Mouse (Mus musculus) cerebellum, postnatal 25 days (tissue): ENCODE measurements at regions not wholly inside any gene's neighbourhood (a gene's known extent, or its start where the extent isn't known, plus 50 kb on each side); places are given as distances from the start of the nearest gene placed in this dataset.

ENCODE experiments used
- DNase-seq, 2 experiments: peaks; one replicate each; pipeline ENCODE4 v3.0.0; 2021; ENCODE audit warnings: mixed read lengths in 2 of 2

DNA sequence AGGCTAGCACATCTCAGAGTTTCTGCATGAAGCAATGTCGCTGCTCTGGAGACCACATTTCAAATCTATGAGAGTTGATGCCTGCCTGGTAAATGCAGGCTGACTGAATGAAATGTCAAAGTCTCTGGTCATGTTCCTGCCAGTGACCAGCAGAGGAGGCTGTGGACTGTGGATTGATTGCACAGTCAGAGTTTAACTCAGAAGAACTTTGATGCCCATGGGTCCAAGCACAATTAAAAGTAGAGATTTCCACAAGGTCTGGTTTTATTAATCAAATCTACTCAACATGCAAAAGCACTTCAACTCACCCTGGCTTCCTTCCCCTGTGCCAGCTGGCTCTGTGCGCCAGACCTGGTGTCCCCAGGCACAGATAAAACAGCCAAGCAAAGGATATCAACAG is 81.3 kb downstream of the Hsd17b3 start:
- DNase-seq = peak in 1 of 2 experiments; percentile 24

DNA sequence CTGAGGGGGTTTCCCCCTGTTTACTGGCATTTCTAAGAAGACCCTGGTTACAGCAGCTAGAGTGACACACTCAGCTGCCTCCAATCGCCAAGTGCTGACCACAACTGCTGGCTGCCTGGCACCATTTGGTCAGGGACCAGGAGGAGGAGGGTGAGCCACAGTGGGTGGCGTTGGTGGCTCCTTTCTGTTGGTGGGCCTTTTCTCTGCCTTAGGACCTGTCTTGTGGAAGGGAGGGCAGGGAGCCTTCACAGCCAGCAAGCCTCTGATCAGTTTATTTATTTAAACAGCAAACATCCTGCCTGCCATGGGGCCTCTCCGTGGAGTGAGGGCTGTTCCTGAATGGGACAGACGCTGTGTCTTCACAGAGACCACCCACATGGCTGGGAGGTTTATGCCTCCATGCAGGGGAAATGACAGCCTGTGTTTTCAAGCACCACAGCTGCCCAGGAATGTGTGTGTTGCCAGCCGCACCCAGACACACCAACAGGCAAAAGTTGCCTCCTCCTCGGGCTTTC is 86.0 kb downstream of the Hsd17b3 start:
- DNase-seq = no peak

GRCm38 (mm10) chr13:64000303-64000702 is 88.7 kb downstream of the Hsd17b3 start:
- no peak for DNase-seq

- no peak for DNase-seq
Measured at GRCm38 (mm10) chr13:63998647-63999046, 90.4 kb downstream of the Hsd17b3 start.

DNA sequence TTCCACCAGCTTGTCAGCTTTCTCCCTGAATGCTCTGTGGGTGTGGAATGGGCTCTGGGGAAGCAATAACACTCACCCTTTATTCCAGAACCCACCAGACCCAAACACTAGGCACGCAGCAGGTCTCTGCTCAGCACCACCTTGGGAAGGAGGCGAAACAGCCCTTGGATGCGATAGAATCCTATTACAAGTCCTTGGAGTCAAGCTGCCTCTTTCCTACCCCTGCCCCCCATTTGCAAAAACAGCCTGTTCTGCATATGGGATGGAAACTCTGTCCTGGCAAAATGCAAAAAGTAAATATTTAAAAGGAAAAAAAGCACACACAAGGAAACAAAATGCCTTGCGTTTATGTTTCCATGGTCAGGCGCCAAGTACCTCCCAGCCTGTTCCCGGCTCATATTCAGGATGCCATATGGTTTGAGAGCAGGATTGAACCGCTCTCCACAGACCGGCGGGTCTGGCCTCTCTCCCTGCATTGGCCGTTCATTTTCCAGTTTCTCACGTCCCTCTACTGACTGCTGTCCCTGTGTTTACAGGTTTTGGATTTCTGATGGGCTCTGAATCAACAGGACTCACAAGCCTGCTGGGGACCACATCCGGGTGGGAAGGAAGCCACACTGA is 95.1 kb downstream of the Hsd17b3 start:
- DNase-seq = peak; percentile 38 to 52

DNA sequence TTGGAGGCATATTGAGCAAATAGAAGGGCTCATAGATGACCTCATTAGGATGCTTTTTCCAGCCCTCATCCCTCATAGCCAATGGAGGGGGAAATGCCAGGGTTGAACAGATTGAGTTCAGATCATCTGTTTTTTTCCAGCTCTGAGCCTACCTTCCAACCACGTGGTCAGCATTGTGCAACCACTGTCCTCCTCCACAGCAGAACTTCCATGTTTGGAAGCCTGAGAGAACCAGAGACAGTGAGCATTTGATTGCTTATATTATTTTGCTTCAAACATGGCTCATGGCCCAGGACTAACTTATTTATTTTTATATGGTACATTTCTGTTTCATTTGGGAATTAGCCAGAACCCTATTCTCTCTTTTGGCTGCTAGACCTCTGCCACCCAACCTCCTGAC is 96.0 kb downstream of the Hsd17b3 start:
- no peak for DNase-seq

DNA sequence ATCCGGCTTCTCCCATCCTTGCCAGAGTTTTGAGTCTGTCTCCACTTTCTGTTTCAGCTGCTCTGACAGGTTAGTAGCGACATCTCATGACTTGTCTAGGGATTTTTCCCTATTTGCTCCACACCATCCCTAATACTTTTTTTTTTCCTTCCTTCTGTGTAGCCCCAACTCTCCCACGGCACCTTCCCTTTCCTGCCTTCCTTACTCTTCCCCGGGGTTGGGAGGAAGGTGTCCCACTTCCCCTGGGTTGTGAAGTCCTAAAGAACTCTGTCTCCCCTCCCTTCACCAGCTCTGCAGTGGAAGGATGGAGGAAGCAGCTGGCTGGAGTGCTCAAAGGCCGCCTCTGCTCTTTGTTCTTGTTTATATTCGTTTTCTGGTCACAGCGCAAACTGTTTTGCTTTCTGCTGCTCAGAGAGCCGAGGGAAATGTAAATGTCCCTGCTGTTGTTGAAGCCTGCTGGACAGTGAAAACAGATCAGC is 98.5 kb downstream of the Hsd17b3 start:
- DNase-seq = peak in 1 of 2 experiments; percentile 18

DNA sequence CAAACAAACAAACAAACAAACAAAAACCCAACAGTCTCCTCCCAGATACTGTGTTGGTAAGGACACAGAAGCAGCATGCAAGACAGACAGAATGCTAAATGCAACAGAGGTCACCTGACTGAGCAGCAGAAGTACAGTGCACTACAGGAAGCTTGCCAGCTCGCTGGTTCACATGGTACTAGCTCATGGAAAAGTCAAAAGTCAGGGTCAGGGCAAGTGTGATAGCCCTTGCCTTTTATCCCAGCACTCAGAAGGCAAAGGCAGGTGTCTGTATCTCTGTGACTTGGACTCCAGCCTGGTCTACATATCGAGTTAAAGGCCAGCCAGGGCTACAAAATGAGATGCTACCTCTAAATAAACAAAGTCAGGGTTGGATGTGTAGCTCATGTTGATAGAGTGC is 99.3 kb downstream of the Hsd17b3 start:
- no peak for DNase-seq

- no peak for DNase-seq
Measured at GRCm38 (mm10) chr13:63988263-63988662, 100.8 kb downstream of the Hsd17b3 start.

- no peak for DNase-seq
Measured at GRCm38 (mm10) chr13:63986681-63987080, 102.3 kb downstream of the Hsd17b3 start.

DNA sequence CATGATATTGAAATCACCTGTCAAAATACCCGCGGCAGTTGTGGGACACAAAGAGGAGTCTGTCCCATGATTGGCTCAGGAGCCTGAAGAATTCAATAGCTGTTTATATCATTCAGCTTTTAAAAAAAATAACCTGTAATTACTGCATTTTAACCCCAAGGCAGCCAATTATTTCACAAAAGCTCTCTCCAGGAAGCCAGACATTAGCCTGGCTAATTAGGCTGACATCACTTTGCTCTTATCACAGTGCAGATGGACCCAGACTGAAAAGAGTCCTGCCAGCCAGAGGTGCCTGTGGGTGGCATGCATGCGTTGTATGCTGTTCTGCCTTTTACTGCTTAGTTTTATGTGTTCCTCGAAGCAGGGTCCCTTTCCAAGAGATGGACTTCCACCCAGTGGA is 103.4 kb downstream of the Hsd17b3 start:
- DNase-seq = no peak

DNA sequence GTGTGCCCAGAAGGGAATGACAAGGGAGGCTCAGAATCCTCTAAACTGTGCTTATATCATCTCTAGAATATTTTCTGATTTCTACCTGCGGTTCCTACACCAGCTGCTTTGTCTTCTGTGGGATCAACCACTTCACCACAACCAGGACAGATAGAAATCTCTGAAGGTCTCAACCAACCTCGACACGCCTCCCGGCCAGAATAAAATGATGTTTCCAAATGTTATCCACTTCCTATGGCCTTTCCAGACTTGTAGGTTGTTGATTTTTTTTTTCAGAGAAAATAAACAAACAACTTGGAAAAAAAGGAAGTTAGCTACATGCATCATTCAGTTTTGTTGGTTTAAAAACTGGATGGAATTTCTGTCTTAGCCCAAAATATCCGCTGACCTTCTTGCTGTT is 103.9 kb downstream of the Hsd17b3 start:
- no peak for DNase-seq

- DNase-seq = no peak
Measured at GRCm38 (mm10) chr13:63980012-63980691, 108.9 kb downstream of the Hsd17b3 start.

- DNase-seq = no peak
Measured at GRCm38 (mm10) chr13:63979581-63979980, 109.4 kb downstream of the Hsd17b3 start.

GRCm38 (mm10) chr13:63969907-63970306 is 119.1 kb downstream of the Hsd17b3 start:
- no peak for DNase-seq

- DNase-seq = no peak
Measured at GRCm38 (mm10) chr13:63968623-63969022, 120.4 kb downstream of the Hsd17b3 start.

DNA sequence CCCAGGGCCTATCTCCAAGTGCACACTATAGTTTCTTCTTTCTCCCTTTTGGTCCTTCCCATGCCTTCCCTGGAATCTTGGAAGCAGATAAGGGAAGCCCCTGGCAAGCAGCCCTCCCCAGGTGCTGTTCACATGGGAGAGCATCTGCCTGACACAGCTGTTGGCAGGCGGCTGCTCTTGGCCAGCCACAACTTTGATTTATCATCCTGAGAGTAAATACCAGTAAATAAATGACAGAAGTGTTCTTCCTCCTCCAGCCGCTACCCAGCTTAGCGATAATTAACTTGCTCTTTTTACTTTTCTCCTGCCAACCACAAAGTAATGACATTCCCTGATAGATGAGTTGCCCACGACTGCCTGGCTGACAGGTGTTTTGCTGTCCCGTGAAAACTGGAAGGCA is 131.9 kb downstream of the Hsd17b3 start:
- no peak for DNase-seq

DNA sequence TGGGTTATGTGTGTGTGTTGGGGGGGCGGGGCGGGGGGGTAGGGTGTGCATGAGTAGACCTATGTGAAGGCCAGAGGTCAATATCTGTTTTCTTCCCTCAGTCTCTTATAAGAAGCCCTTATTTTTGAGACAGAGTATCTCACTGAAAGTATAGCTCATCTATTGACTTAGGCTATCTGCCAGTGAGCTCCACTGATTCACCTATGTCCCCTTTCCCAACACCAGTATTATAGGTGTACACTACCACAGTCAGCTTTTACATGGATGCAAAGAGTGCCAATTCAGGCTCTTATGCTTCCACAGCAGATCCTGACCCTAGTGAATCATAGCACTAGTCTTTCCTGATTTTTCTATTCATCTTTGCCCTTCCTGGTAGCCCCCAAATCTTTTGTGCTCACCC is 134.7 kb downstream of the Hsd17b3 start:
- no peak for DNase-seq

DNA sequence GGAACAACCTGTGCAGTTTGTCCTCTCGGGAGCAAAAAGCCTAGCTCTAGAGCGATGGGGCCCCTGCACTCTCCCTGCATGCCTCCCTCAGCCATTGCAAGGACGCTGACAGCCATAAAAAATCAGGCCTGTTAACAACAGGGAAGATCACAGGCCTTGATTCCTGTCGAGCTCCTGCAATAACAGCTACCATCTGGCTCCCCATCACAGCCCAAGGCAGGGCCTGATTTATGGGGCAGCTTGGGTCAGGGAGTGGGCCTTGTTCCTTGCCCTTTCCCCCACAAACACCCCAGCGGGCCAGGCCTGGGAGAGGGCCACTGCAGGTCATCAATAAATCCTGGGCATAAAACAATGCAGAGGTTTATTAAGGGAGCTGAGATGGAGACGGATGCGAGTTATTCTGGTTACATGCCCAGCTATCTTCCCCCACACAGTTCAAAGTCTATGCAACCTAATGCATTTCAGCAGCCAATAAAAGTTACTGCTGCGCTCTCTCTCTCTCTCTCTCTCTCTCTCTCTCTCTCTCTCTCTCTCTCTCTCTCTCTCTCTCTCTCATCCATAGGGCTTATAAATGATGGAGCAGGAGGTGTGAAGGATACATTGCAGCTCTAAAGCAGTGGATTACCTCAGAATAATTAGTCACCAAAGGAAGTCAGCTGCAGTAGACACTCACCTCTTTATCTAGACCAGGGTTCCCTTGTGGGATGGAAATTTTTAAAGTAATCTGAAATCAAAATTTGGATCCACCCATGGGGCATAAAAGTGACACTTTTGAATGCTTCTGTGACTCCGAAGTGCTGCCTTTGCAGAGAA is 136.9 kb downstream of the Hsd17b3 start:
- peak in 1 of 2 experiments; percentile 7 for DNase-seq

DNA sequence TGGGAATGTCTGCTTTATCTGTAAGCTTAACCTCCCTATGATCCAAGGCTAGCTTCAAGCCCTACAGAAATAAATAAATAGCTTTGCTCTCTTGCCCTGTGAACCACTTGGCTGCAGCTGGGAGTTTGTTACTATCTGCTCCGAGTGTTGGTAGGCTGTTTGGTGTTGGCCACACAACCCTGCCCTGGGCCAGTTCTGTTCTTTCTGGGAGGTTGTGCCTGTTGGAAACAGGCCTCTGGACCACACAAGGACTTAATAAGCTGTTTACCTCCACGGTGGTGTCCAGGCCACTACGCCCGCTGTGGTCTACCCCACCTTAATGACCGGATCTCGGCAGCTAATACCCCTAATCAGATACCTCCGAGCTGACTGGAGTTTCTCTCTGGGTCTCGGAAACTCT is 136.1 kb downstream of the Ercc6l2 start:
- no peak for DNase-seq
